Mouse (Mus musculus) megakaryocyte, embryonic 14.5 days (primary cell): ENCODE measurements around the gene Spg20.

Source experiments
- FLI1 ChIP-seq: IDR thresholded peaks from 2 replicates; pipeline ENCODE4 v1.6.1; 2012; ENCODE audit warnings: low read length, inconsistent platforms, mixed read lengths
- GATA1 ChIP-seq: IDR thresholded peaks from 3 replicates; pipeline ENCODE4 v1.6.1; 2012; ENCODE audit warnings: mixed read lengths, low read length, inconsistent platforms, borderline replicate concordance

DNA sequence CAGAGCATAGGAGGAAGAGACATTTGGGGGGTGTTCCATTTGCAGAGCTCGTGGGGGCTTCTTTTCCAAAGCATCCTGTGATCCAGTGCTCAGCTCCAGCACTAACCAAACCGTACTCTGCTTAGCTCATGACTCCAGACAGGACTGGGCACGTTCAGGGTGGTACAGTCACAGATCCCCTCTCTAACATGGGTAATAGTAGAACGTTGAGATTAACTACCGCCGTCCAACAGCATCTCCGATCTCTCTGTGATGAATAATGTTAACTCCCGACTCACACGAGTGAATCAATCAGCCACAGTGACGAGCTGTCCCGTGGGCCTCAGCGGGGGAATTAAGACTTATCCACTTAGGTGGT is 45.3 kb upstream of the Spg20 start:
- TF ChIP-seq GATA1 (no peak), FLI1 (no peak)
